Mouse (Mus musculus) forebrain, postnatal 0 days (tissue): Measurements from ENCODE around the gene Bst2. TPM values are rescaled to one million over a fixed set of nuclear protein-coding genes. Genes with fewer than 3 reads are reported as not detected.
A peak's percentile ranks its signal among the peaks of the same experiment; 100 is the strongest.

Source experiments
- ATAC-seq: fragments of 200-750 bp; cut with Nextera tagmentation; 2 replicates; pipeline ENCODE4 v1.8.0; 2017; ENCODE audit warnings: mild to moderate bottlenecking, moderate library complexity
- DNase-seq: peaks from one replicate; pipeline ENCODE4 v3.0.0-alpha.2; 2015
- H3K27ac ChIP-seq: fragments of 300-500 bp; sonication (generic); 2 replicates; pipeline ENCODE4 v1.5.1; 2014; ENCODE audit warnings: low read depth, mild to moderate bottlenecking, antibody characterized with exemption, low read length, moderate library complexity, mixed read lengths
- H3K27me3 ChIP-seq: fragments of 300-500 bp; sonication (generic); 2 replicates; pipeline ENCODE4 v1.6.1; 2014; ENCODE audit warnings: mild to moderate bottlenecking, low read length, mixed read lengths; ENCODE audit not compliant: insufficient read depth
- H3K36me3 ChIP-seq: fragments of 300-500 bp; sonication (generic); 2 replicates; pipeline ENCODE4 v1.6.1; 2014; ENCODE audit warnings: mild to moderate bottlenecking, moderate library complexity; ENCODE audit not compliant: insufficient read depth
- H3K4me1 ChIP-seq: fragments of 300-500 bp; sonication (generic); 2 replicates; pipeline ENCODE4 v1.6.1; 2014; ENCODE audit warnings: antibody characterized with exemption; ENCODE audit not compliant: insufficient read depth
- H3K4me2 ChIP-seq: fragments of 300-500 bp; sonication (generic); 2 replicates; pipeline ENCODE4 v1.6.1; 2014; ENCODE audit warnings: low read depth, mild to moderate bottlenecking, moderate library complexity
- H3K4me3 ChIP-seq: fragments of 300-500 bp; sonication (generic); 2 replicates; pipeline ENCODE4 v1.5.1; 2014; ENCODE audit warnings: low read depth, low read length, mixed read lengths
- H3K9ac ChIP-seq: fragments of 300-500 bp; sonication (generic); 2 replicates; pipeline ENCODE4 v1.6.1; 2014; ENCODE audit warnings: mild to moderate bottlenecking
- H3K9me3 ChIP-seq: fragments of 300-500 bp; sonication (generic); 2 replicates; pipeline ENCODE4 v1.6.1; 2016; ENCODE audit warnings: low read length
- CTCF ChIP-seq: sonication (generic); IDR thresholded peaks from 2 replicates; pipeline ENCODE4 v1.5.1; 2016; ENCODE audit warnings: antibody characterized with exemption, control low read depth, low read depth
- WGBS: fragments of 180-500 bp; shearing (Covaris S2); extraction: QIAGEN DNeasy Blood & Tissue Kit; methylation state at CpG from one replicate; pipeline ENCODE4 v1.1.7; 2014; 5-methylcytosine and 5-hydroxymethylcytosine counted together
- polyA plus RNA-seq: library from polyadenylated mRNA; unstranded; fragments of >200 nt; fragmentation: Nextera tagmentation; extraction: Ambion mirVana; gene quantifications from 2 replicates; pipeline ENCODE4 v1.2.1, GENCODE M21; 2015
- total RNA-seq: library from RNA; depleted of rRNA; stranded (reverse); fragments of >200 nt; gene quantifications from 2 replicates; pipeline ENCODE4 v1.2.3, GENCODE M21; 2014

Bst2 gene
- total and polyA plus RNA-seq, 2 experiments from 2014 or later, result 17.8 to 19.3 TPM

DNA sequence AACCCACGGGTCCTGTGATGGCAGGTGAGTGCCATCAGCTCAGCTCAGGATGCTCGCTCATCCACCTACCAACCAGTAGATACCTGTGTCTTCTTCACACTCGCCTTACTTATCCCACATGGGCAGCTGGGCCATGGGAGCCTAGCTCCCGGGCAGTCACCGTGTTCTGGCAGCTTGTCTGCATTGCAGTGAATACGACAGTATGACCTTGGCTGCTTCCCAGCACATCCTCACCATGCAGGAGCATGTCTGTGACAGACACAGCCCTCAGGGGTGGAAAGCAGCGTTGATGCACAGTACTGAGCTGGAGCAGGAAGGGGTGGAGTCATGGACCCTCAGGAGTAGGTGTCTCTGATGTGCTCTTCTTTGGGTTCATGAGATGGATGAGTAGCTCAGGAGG lies 37.2 kb upstream of the Bst2 start:
- TF ChIP-seq CTCF, result no peak
- no peak overlapping the region for H3K9ac ChIP-seq
- WGBS, result 68% methylated on average over 7 of the region's 7 CpGs

DNA sequence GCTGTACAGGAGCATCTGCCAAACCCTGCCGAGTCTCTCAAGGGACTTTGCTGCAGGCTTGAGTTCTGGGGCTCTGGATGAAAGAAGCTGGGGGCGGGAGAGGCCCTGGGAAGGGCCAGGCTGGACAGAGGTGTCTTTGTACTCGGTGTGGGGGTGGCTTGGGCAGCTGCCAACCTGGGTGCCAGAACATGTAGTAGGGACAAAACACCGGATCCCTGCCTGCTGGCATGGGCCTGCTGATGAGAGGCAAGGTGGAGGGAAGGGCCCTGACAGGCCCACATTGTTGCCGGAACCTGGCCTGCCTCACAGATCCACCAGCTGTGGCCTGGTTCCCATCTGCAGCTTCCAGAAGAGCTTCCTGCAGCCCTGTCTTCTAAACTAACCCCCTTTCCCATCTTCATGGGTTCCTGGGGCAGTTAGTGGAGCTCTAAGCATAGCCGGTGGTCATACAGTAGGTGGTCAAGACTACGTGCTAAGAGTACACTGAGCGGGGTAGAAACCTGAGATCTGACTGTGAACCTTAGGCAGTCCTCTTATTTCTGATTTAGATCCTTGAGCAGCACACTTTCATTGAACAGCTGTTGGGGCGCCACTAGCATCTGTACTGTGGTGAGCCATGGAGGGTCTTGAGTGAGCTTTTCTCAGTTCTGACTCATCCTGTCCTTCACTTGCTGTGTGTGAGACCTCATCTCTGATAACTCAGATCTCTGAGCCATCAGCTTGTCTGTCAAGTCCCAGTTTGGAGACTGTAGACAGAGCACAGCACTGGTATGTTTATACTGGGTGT lies 35.8 kb upstream of the Bst2 start:
- Histone ChIP-seq H3K9ac (no peak overlapping the region), H3K27me3 (no peaks in the 10 kb centered on the region), H3K4me1 (peaks cover 7% of the 10 kb centered on the region; the same call in 1 of the 2 replicates), H3K4me2 (peak overlapping the region; percentile 25; the same call in 1 of the 2 replicates), H3K9me3 (no peaks in the 10 kb centered on the region), H3K36me3 (no peaks in the 10 kb centered on the region; the same call in 1 of the 2 replicates), H3K27ac (peak overlapping the region; percentile 66), H3K4me3 (no peak overlapping the region; the same call in 1 of the 2 replicates)
- WGBS, result 38% methylated on average over 9 of the region's 9 CpGs
- peak; percentile 1; the same call in 1 of the 2 replicates for ATAC-seq
- peak; percentile 77 for DNase-seq
- TF ChIP-seq CTCF, result no peak

More for the DNA sequence above, 37.2 kb upstream of the Bst2 start:
- Histone ChIP-seq H3K27ac (no peak overlapping the region), H3K4me3 (no peak overlapping the region), H3K36me3 (no peaks in the 10 kb centered on the region; the same call in 1 of the 2 replicates), H3K9me3 (no peaks in the 10 kb centered on the region), H3K4me2 (no peak overlapping the region), H3K4me1 (no peaks in the 10 kb centered on the region), H3K27me3 (no peaks in the 10 kb centered on the region)
- DNase-seq (no peak), ATAC-seq (no peak)

- no peaks in the 10 kb centered on the region for H3K27me3 ChIP-seq
These were observed 34.8 kb upstream of the Bst2 start for GRCm38 (mm10) chr8:71572077-71572476.

GRCm38 (mm10) chr8:71570291-71570954 lies 33.2 kb upstream of the Bst2 start:
- ATAC-seq, result peak; percentile 87
- no peaks in the 10 kb centered on the region; the same call in 1 of the 2 replicates for H3K36me3 ChIP-seq
- no peaks in the 10 kb centered on the region for H3K9me3 ChIP-seq
- H3K4me1 ChIP-seq, result peaks cover 7% of the 10 kb centered on the region; the same call in 1 of the 2 replicates
- H3K4me3 ChIP-seq, result peak overlapping the region; percentile 73
- H3K27ac ChIP-seq, result peak overlapping the region; percentile 87
- no peak; the same call in 1 of the 2 replicates for TF ChIP-seq CTCF
- H3K27me3 ChIP-seq, result no peaks in the 10 kb centered on the region
- H3K9ac ChIP-seq, result peak overlapping the region; percentile 71
- WGBS, result under 1% methylated on average over 41 of the region's 41 CpGs
- H3K4me2 ChIP-seq, result peak overlapping the region; percentile 75
- DNase-seq, result peak; percentile 96

More at GRCm38 (mm10) chr8:71572077-71572476, 34.8 kb upstream of the Bst2 start:
- DNase-seq (no peak), ATAC-seq (no peak)
- H3K4me3 ChIP-seq, result no peak overlapping the region
- H3K9me3 ChIP-seq, result no peaks in the 10 kb centered on the region
- H3K36me3 ChIP-seq, result no peaks in the 10 kb centered on the region; the same call in 1 of the 2 replicates
- 65% methylated on average over 2 of the region's 2 CpGs for WGBS
- peaks cover 7% of the 10 kb centered on the region; the same call in 1 of the 2 replicates for H3K4me1 ChIP-seq
- peak overlapping the region; percentile 75; the same call in 1 of the 2 replicates for H3K4me2 ChIP-seq
- peak overlapping the region; percentile 66; the same call in 1 of the 2 replicates for H3K27ac ChIP-seq
- H3K9ac ChIP-seq, result no peak overlapping the region
- no peak for TF ChIP-seq CTCF

- peak overlapping the region; percentile 73 for H3K4me3 ChIP-seq
- ATAC-seq (peak; percentile 76), DNase-seq (peak; percentile 96)
- H3K27me3 ChIP-seq, result no peaks in the 10 kb centered on the region
- no peaks in the 10 kb centered on the region; the same call in 1 of the 2 replicates for H3K36me3 ChIP-seq
- no peaks in the 10 kb centered on the region for H3K9me3 ChIP-seq
- H3K4me2 ChIP-seq, result peak overlapping the region; percentile 75
- H3K9ac ChIP-seq, result peak overlapping the region; percentile 71
- peak overlapping the region; percentile 87 for H3K27ac ChIP-seq
- no peak for TF ChIP-seq CTCF
- WGBS, result 2% methylated on average over 51 of the region's 51 CpGs
- H3K4me1 ChIP-seq, result peaks cover 7% of the 10 kb centered on the region; the same call in 1 of the 2 replicates
These were observed 32.4 kb upstream of the Bst2 start for GRCm38 (mm10) chr8:71569366-71570290.

DNA sequence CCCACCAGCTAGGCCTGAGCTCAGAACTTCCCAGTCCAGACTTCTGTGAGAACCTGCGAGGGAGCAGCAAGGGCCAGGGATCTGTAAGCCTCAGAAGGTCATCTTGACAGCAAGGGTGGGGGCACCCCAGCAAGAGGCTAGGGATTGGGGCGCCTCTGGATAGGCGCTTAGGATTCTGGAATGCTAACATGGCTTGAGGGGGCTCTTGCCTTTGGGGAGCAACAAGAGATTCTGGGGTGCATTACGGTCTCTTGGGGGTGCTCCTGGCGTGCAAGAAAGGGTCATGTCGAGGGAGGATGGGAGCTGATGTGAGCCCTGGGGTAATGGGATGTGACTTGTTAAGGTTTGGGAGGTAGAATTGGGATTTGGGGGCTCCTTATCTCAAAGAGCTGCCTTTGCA lies 31.7 kb upstream of the Bst2 start:
- Histone ChIP-seq H3K9ac (peak overlapping the region; percentile 71), H3K36me3 (no peaks in the 10 kb centered on the region), H3K4me3 (peak overlapping the region; percentile 73), H3K27me3 (no peaks in the 10 kb centered on the region), H3K4me1 (peaks cover 7% of the 10 kb centered on the region; the same call in 1 of the 2 replicates), H3K9me3 (no peaks in the 10 kb centered on the region), H3K4me2 (peak overlapping the region; percentile 75), H3K27ac (peak overlapping the region; percentile 87)
- DNase-seq (no peak), ATAC-seq (no peak)
- no peak for TF ChIP-seq CTCF
- 21% methylated on average over 6 of the region's 6 CpGs for WGBS
